1 mouse cellular context compared by ENCODE assay signal in the genomic region with DNA sequence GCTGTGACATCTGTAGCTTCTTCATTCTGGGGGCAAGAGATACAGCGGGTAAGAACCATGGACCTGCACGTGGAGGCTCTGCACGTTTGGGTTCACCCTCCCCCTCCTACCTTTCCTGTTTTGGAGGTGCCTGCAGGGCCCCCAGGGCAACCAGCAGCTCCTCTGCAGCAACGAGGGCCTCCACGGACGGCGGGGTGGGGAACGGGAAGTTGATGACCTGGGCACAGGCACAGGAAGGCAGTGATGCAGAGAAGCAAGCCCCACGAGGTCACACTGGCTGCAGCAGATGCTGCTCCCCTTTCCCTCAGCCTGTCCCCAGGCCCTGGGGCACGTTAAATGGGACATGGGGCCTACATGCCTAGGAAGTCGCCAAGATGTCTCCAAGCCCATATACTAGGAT.
TF ChIP-seq lines count a peak whose summit lies in the region.

No protein-coding gene starts in this region.

TF ChIP-seq in CH12.LX, 34 proteins besides CTCF, POLR2A, EP300 and RAD21:
- 0 out of 2 replicates have a peak, but pooled peaks have one; percentile 40 for TF ChIP-seq UBTF (IDR thresholded peaks at IDR 0.05; ENCODE audit: low read depth, low read length)
- TF ChIP-seq MXI1 (IDR thresholded peaks at IDR 0.05; ENCODE audit: low read depth, low read length): no peak
